Mouse (Mus musculus): ENCODE measurements around the gene Gm11937.

DNA sequence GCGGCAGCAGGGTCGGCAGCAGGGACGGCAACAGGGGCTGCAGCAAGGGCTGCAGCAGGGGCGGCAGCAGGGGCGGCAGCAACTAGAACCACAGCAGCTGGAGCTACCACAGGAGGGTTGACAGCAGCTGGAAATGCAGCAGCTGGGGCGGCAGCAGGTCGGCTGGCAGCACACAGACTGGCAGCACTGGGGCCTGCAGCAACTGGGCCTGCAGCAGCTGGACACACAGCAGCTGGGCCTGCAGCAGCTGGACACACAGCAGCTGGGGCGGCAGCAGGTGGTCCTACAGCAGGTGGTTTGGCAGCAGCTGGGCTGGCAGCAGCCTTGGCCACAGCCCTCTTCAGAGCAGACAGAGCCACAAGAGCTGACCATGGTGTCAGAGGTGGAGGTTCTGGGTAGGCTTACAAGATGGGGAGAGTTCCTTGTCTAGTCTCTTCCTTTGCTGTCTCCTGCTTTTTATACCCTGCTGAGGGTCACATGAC, 24.7 kb upstream of the Gm11937 start, which contains the start of gene Krtap4-2:
- TF ChIP-seq CTCF (IDR thresholded peaks at IDR 0.05; ENCODE audit: low read depth, low read length) (no peak), POLR2A (IDR thresholded peaks at IDR 0.05; ENCODE audit: extremely low read depth, insufficient read depth, low read length) (no peak)
